Comparison of ENCODE assay signal across 11 mouse cellular contexts in the genomic region with DNA sequence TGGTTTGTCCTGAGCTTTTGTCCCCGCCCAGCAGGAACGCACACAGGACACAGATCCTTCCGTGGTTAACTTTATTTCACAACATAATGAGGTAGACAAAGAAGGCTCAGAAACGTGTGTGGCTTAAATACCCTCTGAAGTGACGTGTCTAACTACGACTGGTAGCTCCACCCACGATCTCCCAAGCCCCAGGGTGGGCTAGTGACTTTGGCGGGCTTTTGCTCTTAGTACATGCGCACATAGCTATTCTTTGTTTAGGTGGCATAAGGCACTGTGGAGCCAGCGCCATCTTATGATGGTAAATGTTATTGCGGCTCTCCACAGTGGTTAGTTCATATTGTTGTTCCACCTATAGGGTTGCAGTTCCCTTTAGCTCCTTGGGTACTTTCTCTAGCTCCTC. TPM values are rescaled to one million over a fixed set of nuclear protein-coding genes. Genes with fewer than 3 reads are reported as not detected.
DNase-seq lines count a peak whose midpoint lies in the region; ATAC-seq and TF ChIP-seq lines count a peak whose summit lies in the region.
"Not testable (repeated sequence)": the region's sequence is repeated elsewhere in the genome, so short reads cannot be mapped to it uniquely, and the experiment has no call there.
"Had no signal": no experiment of that assay in that cellular context is flagged by ENCODE, and none has a peak within 500 bp of the region (broad histone marks: within the 10 kb centered on the region; RNA-seq: fewer than 3 reads in every experiment).

No protein-coding gene starts in this region.

- not testable (repeated sequence) for H3K9ac ChIP-seq in heart, embryonic 15.5 days; neural tube, embryonic 11.5 days (ENCODE audit: low read length)

- peak overlapping the region; percentile 37 for H3K4me2 ChIP-seq in heart, embryonic 15.5 days
- not testable (repeated sequence) for H3K4me2 ChIP-seq in neural tube, embryonic 11.5 days (ENCODE audit: low read depth)

- not testable (repeated sequence) for H3K36me3 ChIP-seq in E14TG2a.4 (ENCODE audit: insufficient read depth, low read length); embryonic facial prominence, embryonic 10.5 days (replicated peaks); heart, embryonic 15.5 days; neural tube, embryonic 11.5 days (ENCODE audit: control insufficient read depth, insufficient read depth, low read length)

- H3K4me1 ChIP-seq in E14TG2a.4 (replicated peaks; ENCODE audit: low read depth, low read length); embryonic facial prominence, embryonic 10.5 days; heart, embryonic 15.5 days (replicated peaks); neural tube, embryonic 11.5 days (ENCODE audit: control insufficient read depth, insufficient read depth, low read length): not testable (repeated sequence)

- not testable (repeated sequence) for H3K27me3 ChIP-seq in E14TG2a.4 (ENCODE audit: insufficient read depth, low read length); embryonic facial prominence, embryonic 10.5 days (replicated peaks; ENCODE audit: low read depth, poor library complexity, severe bottlenecking); heart, embryonic 15.5 days; neural tube, embryonic 11.5 days (ENCODE audit: control insufficient read depth, insufficient read depth, low read length)

- not testable (repeated sequence) for ATAC-seq in heart, embryonic 15.5 days (replicated peaks; ENCODE audit: insufficient number of reproducible peaks, insufficient read depth, low FRiP score, low read depth)
- peak; percentile 55; the same call in 1 of the 2 replicates for ATAC-seq in neural tube, embryonic 11.5 days (ENCODE audit: insufficient read depth, low FRiP score, low TSS enrichment)

- 0 out of 2 replicates have a peak, but pooled peaks have one; percentile 14 for TF ChIP-seq CTCF in E14TG2a.4 (conservative IDR thresholded peaks at IDR 0.05; ENCODE audit: low read length)

- H3K27ac ChIP-seq in embryonic facial prominence, embryonic 10.5 days (replicated peaks), result peak overlapping the region; percentile 44; the same call in 1 of the 2 replicates
- H3K27ac ChIP-seq in heart, embryonic 15.5 days; neural tube, embryonic 11.5 days (ENCODE audit: low read depth, low read length): not testable (repeated sequence)

- H3K9me3 ChIP-seq in E14TG2a.4 (ENCODE audit: low read length), result peaks cover 24% of the 10 kb centered on the region
- not testable (repeated sequence) for H3K9me3 ChIP-seq in embryonic facial prominence, embryonic 10.5 days; heart, embryonic 15.5 days (replicated peaks); neural tube, embryonic 11.5 days (ENCODE audit: control insufficient read depth, low read length)

- peak; percentile 7 to 13 for DNase-seq in adrenal gland, postnatal 36 days
- peak; percentile 62 for DNase-seq in embryonic facial prominence, embryonic 10.5 days (ENCODE audit: low spot score)
- DNase-seq in layer of hippocampus, adult 11-12 months (ENCODE audit: low spot score), result peak; percentile 26
- peak; percentile 18 for DNase-seq in lung, postnatal 10 days
- peak; percentile 28 for DNase-seq in neural tube, embryonic 11.5 days (ENCODE audit: low spot score)
- DNase-seq in thymus, postnatal 14 days, result peak; percentile 73

- 35% methylated on average over 11 of the region's 11 CpGs for WGBS in embryonic facial prominence, embryonic 10.5 days
- WGBS in heart, embryonic 15.5 days, result 40% methylated on average over 11 of the region's 11 CpGs
- 47% methylated on average over 11 of the region's 11 CpGs for WGBS in neural tube, embryonic 11.5 days

- H3K4me3 ChIP-seq in E14TG2a.4 (replicated peaks; ENCODE audit: low read length); embryonic facial prominence, embryonic 10.5 days; heart, embryonic 15.5 days; neural tube, embryonic 11.5 days (ENCODE audit: low read depth, low read length): not testable (repeated sequence)

RNA-seq across cellular contexts. Expression of gene Avpr1b, which starts 33.0 kb away (rescaled TPM):
- not detected for total RNA-seq in adrenal gland, postnatal 36 days (2021)
- 0.08 TPM in 1 of 2 replicates, not detected in the other for polyA plus RNA-seq in embryonic facial prominence, embryonic 10.5 days (2016; fragmentation: Nextera tagmentation; extraction: Ambion mirVana)
- polyA plus RNA-seq in heart, embryonic 15.5 days (2015; fragmentation: Nextera tagmentation; extraction: Ambion mirVana), result not detected in 2 replicates
- polyA plus RNA-seq in neural tube, embryonic 11.5 days (2014; fragmentation: Nextera tagmentation; extraction: Ambion mirVana), result not detected in 2 replicates
- total RNA-seq: gastrocnemius, postnatal 36 days had no signal
- polyA plus RNA-seq: inflammation-experienced regulatory T-cells, adult 6 months; limb, embryonic 12.5 days had no signal

RNA-seq across cellular contexts. Expression of gene Fam72a, which starts 38.4 kb away (rescaled TPM):
- 1 to 10 TPM; 1.1 to 1.3 TPM for total RNA-seq in adrenal gland, postnatal 36 days (2021)
- 4.1 and 4.3 TPM in 2 replicates for polyA plus RNA-seq in embryonic facial prominence, embryonic 10.5 days (2016; fragmentation: Nextera tagmentation; extraction: Ambion mirVana)
- polyA plus RNA-seq in heart, embryonic 15.5 days (2015; fragmentation: Nextera tagmentation; extraction: Ambion mirVana), result 2.4 and 2.7 TPM in 2 replicates
- polyA plus RNA-seq in neural tube, embryonic 11.5 days (2014; fragmentation: Nextera tagmentation; extraction: Ambion mirVana), result 2.7 and 3.0 TPM in 2 replicates

RNA-seq across cellular contexts. Expression of gene Srgap2, which starts 38.9 kb away (rescaled TPM):
- total RNA-seq in adrenal gland, postnatal 36 days (2021), result 10 to 100 TPM; 22.9 to 24.3 TPM
- 17.5 TPM in 2 replicates for polyA plus RNA-seq in embryonic facial prominence, embryonic 10.5 days (2016; fragmentation: Nextera tagmentation; extraction: Ambion mirVana)
- 10.0 and 15.8 TPM in 2 replicates for polyA plus RNA-seq in heart, embryonic 15.5 days (2015; fragmentation: Nextera tagmentation; extraction: Ambion mirVana)
- 15.2 and 15.8 TPM in 2 replicates for polyA plus RNA-seq in neural tube, embryonic 11.5 days (2014; fragmentation: Nextera tagmentation; extraction: Ambion mirVana)

Comparison
In these comparisons a context has a peak if more than half of its experiments do, and no peak if none do; other contexts are left out.
1. DNase-seq: peak in every context shown above with its lines; median percentile 73 in thymus, postnatal 14 days; 62 in embryonic facial prominence, embryonic 10.5 days; 28 in neural tube, embryonic 11.5 days; 26 in layer of hippocampus, adult 11-12 months; 18 in lung, postnatal 10 days; 10 in adrenal gland, postnatal 36 days.